Mouse (Mus musculus) heart, embryonic 12.5 days (tissue): ENCODE data around the gene Olfr1396. TPM values are rescaled to one million over a fixed set of nuclear protein-coding genes. Genes with fewer than 3 reads are reported as not detected.
"Not testable (repeated sequence)": the region's sequence is repeated elsewhere in the genome, so short reads cannot be mapped to it uniquely, and the experiment has no call there.

Experiments
- ATAC-seq: fragments of 200-750 bp; cut with Nextera tagmentation; 2 replicates; pipeline ENCODE4 v1.8.0; 2017; ENCODE audit warnings: moderate TSS enrichment, moderate library complexity; ENCODE audit not compliant: insufficient number of reproducible peaks, low FRiP score
- H3K27ac ChIP-seq: fragments of 300-500 bp; sonication (generic); 2 replicates; pipeline ENCODE4 v1.5.1; 2016; ENCODE audit warnings: mild to moderate bottlenecking, moderate library complexity; ENCODE audit not compliant: poor library complexity, severe bottlenecking
- H3K27me3 ChIP-seq: fragments of 300-500 bp; sonication (generic); replicated peaks from 2 replicates; pipeline ENCODE4 v1.6.1; 2016; ENCODE audit warnings: mild to moderate bottlenecking, moderate library complexity
- H3K36me3 ChIP-seq: fragments of 300-500 bp; sonication (generic); 2 replicates; pipeline ENCODE4 v1.6.1; 2016; ENCODE audit warnings: mild to moderate bottlenecking, moderate library complexity
- H3K4me1 ChIP-seq: fragments of 300-500 bp; sonication (generic); replicated peaks from 2 replicates; pipeline ENCODE4 v1.6.1; 2016; ENCODE audit warnings: mild to moderate bottlenecking
- H3K4me2 ChIP-seq: fragments of 300-500 bp; sonication (generic); 2 replicates; pipeline ENCODE4 v1.6.1; 2016; ENCODE audit warnings: mild to moderate bottlenecking, moderate library complexity
- H3K4me3 ChIP-seq: fragments of 300-500 bp; sonication (generic); 2 replicates; pipeline ENCODE4 v1.5.1; 2016; ENCODE audit warnings: mild to moderate bottlenecking
- H3K9ac ChIP-seq: fragments of 300-500 bp; sonication (generic); 2 replicates; pipeline ENCODE4 v1.6.1; 2016; ENCODE audit warnings: mild to moderate bottlenecking, moderate library complexity
- H3K9me3 ChIP-seq: fragments of 300-500 bp; sonication (generic); replicated peaks from 2 replicates; pipeline ENCODE4 v1.6.1; 2016; ENCODE audit warnings: mild to moderate bottlenecking, moderate library complexity
- WGBS: fragments of 180-500 bp; shearing (Covaris S2); methylation state at CpG from one replicate; pipeline ENCODE4 v1.1.7; 2016; 5-methylcytosine and 5-hydroxymethylcytosine counted together
- polyA plus RNA-seq: library from polyadenylated mRNA; unstranded; fragments of >200 nt; fragmentation: Nextera tagmentation; extraction: Ambion mirVana; gene quantifications from 2 replicates; pipeline ENCODE4 v1.2.1, GENCODE M21; 2016

Gene Olfr1396
- polyA plus RNA-seq, 1 experiment from 2014 or later, result not detected

DNA sequence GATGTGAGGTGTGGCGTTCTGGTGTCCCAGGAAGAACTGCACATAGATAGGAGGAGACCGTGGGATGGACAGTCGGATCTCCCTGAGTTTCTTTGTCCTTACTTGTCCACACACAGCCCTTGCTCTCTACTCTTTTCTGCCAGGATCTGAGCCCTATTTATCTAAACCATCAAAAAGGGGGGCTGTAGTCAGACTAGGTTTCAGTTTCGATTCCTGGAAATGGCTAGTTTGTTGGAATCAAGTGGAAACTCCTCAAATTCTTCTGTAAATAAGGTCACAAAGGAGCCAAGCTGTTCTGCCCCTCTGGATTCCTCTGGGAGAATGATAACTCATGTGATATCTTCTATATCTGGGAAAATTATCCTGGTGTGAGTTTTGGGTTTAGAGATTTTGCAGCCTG, 33.3 kb downstream of the Olfr1396 start:
- Histone ChIP-seq H3K4me1 (0 out of 2 replicates have a peak, but pooled peaks cover 3% of the 10 kb centered on the region), H3K9ac (no peak overlapping the region), H3K4me3 (no peak overlapping the region), H3K27me3 (no peaks in the 10 kb centered on the region), H3K36me3 (no peaks in the 10 kb centered on the region), H3K4me2 (no peak overlapping the region), H3K9me3 (no peaks in the 10 kb centered on the region), H3K27ac (no peak overlapping the region)
- WGBS, result 70% methylated on average over 4 of the region's 4 CpGs
- ATAC-seq, result no peak

DNA sequence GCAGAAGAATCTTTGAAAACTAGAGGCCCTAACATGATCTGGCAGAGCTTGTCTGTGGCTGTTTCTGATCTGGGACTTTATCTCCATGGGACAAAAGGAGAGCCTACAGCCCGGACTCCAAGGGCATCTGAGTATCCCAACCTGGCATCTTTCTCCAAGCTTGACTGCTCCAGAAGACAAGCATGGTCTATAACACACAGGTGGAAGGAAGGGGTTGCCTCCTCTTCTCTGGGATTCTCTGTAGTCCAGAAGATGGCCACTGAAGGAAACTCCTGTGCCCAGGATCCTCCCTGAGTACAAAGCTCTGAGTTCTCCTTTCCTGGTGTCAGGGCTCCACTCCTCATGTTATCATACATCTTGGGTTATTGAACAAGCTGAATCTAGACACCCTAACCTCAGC, 34.0 kb downstream of the Olfr1396 start:
- Histone ChIP-seq H3K4me2 (no peak overlapping the region), H3K4me1 (0 out of 2 replicates have a peak, but pooled peaks cover 3% of the 10 kb centered on the region), H3K27ac (no peak overlapping the region), H3K9ac (no peak overlapping the region), H3K36me3 (no peaks in the 10 kb centered on the region), H3K9me3 (no peaks in the 10 kb centered on the region), H3K4me3 (no peak overlapping the region), H3K27me3 (no peaks in the 10 kb centered on the region)
- 50% methylated on average over 1 of the region's 1 CpGs for WGBS
- no peak for ATAC-seq

DNA sequence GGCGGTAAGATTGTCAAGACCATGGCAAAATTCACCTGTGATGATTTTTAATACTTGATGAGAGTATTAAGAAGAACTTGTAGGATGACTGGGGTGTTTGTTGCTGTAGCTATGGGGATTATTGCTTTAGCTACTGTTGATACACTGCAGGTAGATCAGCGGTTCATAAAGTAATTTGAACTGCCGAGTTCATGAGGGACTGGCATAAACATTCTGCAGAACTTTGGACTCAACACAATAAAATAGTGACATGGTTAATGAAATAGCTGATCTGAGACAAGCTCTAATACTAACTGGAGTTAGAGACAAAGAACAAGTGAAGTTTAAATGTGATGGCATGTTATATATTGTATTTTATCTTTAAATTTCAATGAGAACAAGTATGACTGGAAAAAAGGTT, 36.0 kb downstream of the Olfr1396 start:
- H3K4me2 ChIP-seq, result no peak overlapping the region
- H3K27ac ChIP-seq, result no peak overlapping the region
- no peak for ATAC-seq
- H3K9me3 ChIP-seq, result no peaks in the 10 kb centered on the region
- H3K36me3 ChIP-seq, result no peaks in the 10 kb centered on the region
- H3K9ac ChIP-seq, result no peak overlapping the region
- H3K27me3 ChIP-seq, result no peaks in the 10 kb centered on the region
- 86% methylated on average over 3 of the region's 3 CpGs for WGBS
- no peak overlapping the region for H3K4me3 ChIP-seq
- no peaks in the 10 kb centered on the region for H3K4me1 ChIP-seq

DNA sequence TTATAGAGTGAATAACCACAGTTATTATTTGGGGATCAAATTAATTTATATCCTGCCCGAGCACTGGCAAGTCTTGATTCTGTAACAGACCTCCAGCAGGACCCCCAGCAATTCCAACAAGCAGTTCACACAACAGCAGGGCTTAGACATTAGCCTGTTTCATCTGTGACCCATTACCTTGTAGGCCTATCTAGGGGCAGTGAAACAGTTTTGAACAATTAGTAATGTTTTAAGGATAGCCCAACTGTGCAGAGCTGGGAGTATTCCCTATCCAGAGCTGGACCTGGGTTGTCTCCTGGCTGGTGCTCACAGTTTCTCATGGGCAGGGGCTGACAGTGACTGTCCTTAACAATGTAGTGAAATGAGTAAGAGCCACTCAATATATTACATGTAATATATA, 37.7 kb downstream of the Olfr1396 start:
- Histone ChIP-seq H3K9ac (no peak overlapping the region), H3K27me3 (no peaks in the 10 kb centered on the region), H3K9me3 (no peaks in the 10 kb centered on the region), H3K27ac (no peak overlapping the region), H3K4me3 (no peak overlapping the region), H3K4me1 (no peaks in the 10 kb centered on the region), H3K4me2 (no peak overlapping the region), H3K36me3 (no peaks in the 10 kb centered on the region)
- WGBS, result 69% methylated on average over 1 of the region's 1 CpGs
- ATAC-seq, result no peak

DNA sequence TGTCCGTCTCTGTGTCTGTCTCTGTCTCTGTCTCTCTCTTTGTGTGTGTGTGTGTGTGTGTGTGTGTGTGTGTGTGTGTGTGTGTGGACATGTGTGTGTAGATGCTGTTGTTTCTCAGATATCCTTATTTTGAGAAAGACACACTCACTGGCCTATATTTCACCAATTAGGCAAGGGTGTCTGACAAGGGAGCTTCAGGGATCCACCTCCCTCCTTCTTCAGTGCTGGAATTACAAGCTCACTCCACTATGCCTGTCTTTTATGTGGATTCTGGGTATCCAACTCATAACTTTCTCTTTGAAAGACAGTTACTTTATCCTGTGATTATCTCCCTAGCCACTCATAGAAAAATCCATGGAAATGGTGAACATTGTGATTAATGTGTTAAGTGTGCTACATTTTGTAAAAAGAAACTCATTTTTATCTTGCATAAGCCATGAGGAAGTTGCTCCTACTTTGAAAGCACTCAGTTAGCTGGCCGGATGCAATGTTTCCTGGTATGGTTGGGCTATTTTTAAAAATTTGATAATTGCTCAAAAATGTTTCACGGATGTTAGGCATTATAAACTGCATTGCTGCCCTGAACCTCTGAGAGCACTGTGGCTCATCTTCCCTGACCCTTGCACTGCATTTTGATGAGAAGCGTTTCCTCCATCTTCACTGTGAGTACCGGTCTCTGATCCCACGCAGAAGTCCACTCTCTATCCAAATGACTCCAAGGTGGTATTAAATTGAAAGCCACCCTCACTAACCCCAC, 38.5 kb downstream of the Olfr1396 start, which contains the start of gene Ifi47:
Ifi47 (plus strand) TSS at position 587 of the 757 bp plus-strand sequence.
- H3K9me3 ChIP-seq, H3K4me1 ChIP-seq, H3K36me3 ChIP-seq, H3K4me3 ChIP-seq, H3K9ac ChIP-seq, ATAC-seq, H3K27ac ChIP-seq, H3K4me2 ChIP-seq, H3K27me3 ChIP-seq: not testable (repeated sequence)
- 61% methylated on average over 6 of the region's 6 CpGs for WGBS

DNA sequence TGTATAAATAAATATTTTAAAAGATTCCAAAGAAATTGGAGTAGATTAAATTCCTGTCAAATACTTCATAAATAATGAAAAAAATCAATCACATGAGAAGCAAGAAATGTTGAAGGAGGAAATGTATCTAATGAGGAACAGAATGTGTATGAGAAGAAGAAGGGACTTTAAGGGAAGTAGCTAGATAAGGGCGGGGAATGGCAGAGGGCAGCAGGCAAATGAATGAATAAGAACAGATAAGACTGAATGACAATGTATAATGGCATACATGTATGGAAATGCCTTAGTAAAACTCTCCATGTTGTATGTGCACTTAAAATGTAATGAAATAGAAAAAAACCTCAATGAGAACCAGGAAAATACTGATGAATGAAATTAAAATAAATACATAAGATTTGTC, 46.3 kb downstream of the Olfr1396 start:
- Histone ChIP-seq H3K9ac (no peak overlapping the region), H3K4me2 (no peak overlapping the region), H3K36me3 (no peaks in the 10 kb centered on the region), H3K27me3 (no peaks in the 10 kb centered on the region), H3K9me3 (no peaks in the 10 kb centered on the region), H3K27ac (no peak overlapping the region), H3K4me3 (no peak overlapping the region), H3K4me1 (no peaks in the 10 kb centered on the region)
- ATAC-seq, result no peak
- WGBS, result 70% methylated on average over 1 of the region's 1 CpGs

DNA sequence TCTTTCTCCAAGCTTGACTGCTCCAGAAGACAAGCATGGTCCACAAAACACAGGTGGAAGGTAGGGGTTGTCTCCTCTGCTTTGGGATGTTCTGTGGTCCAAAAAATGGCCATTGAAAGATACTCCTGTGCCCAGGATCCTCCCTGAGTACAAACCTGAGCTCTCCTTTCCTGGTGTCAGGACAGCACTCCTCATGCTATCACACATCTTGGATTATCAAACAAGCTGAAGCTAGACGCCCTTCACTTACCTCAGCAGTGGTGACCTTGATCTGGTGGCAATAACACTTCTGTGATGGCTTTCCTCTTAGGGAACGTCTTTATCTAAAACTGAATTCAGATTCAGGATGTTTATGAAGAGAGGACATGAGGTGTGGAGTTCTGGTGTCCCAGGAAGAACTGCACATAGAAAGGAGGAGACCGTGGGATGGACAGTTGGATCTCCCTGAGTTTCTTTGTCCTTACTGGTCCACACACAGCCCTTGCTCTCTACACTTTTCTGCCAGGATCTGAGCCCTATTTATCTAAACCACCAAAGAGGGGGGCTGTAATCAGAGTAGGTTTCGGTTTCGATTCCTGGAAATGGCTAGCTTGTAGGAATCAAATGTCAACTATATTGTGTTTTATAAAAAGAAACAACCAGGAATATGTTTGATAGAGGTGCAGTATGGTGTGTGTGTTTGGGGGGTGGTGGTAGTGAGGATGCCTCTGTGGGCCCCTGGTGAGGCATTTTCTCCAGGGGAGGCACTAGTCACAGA, 50.8 kb downstream of the Olfr1396 start, which contains the start of gene Tgtp2:
Tgtp2 (minus strand) TSS at position 494 of the 757 bp plus-strand sequence.
- H3K4me2 ChIP-seq, H3K27me3 ChIP-seq, H3K27ac ChIP-seq, H3K36me3 ChIP-seq, H3K4me1 ChIP-seq, ATAC-seq, H3K9me3 ChIP-seq, H3K9ac ChIP-seq, H3K4me3 ChIP-seq: not testable (repeated sequence)
- WGBS, result 60% methylated on average over 5 of the region's 5 CpGs

DNA sequence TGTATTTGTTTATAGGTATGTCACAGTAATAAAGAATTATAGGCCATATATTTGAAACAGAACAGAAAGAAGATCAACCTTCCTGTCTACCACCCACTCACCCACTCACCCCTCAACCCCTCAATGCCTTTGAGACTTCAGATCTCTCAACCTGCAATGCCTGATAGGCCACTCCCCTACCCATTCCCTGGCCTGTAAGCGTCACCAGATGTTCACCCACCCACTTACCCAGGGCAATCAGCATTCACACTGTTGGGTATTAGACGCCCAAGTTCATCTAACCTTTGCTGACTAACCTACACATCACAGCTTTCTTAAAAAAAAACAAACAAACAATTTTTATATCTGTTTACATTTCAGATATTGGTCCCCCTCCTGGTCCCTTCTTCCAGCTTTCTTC, 52.8 kb downstream of the Olfr1396 start:
- not testable (repeated sequence) for ATAC-seq, H3K4me1 ChIP-seq, H3K4me3 ChIP-seq, H3K27ac ChIP-seq, H3K9ac ChIP-seq, H3K36me3 ChIP-seq, H3K27me3 ChIP-seq, H3K4me2 ChIP-seq, H3K9me3 ChIP-seq
- 59% methylated on average over 2 of the region's 2 CpGs for WGBS

DNA sequence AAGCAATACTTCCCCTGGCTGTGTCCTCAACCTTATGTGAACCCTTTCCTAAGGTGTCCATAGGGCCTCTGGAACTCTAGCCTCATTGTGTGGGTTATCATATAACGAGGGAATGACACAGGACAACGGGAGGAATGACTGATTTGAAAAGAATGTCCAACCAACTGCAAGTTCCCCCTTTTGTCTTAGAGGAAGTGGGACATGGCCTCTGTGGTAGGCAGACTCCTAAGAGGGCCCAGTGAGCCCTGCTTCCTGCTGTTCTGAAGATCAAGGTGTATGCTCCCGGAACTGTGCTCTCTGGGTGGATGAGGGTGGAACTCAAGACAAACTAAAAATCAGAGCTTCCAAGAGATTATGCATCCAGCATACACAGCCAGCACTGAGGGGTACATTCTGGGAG, 54.6 kb downstream of the Olfr1396 start:
- H3K4me1 ChIP-seq, H3K27ac ChIP-seq, H3K4me3 ChIP-seq, H3K36me3 ChIP-seq, H3K9ac ChIP-seq, ATAC-seq, H3K9me3 ChIP-seq, H3K4me2 ChIP-seq, H3K27me3 ChIP-seq: not testable (repeated sequence)
- WGBS, result 32% methylated on average over 2 of the region's 3 CpGs
